Mouse (Mus musculus): ENCODE measurements around the gene Ap4s1. TPM values are rescaled to one million over a fixed set of nuclear protein-coding genes. Genes with fewer than 3 reads are reported as not detected.
"Not testable (repeated sequence)": the region's sequence is repeated elsewhere in the genome, so short reads cannot be mapped to it uniquely, and the experiment has no call there.

Ap4s1 gene
- polyA plus RNA-seq (2015; fragmentation: Nextera tagmentation; extraction: Ambion mirVana): 56.4 and 56.7 TPM in 2 replicates

DNA sequence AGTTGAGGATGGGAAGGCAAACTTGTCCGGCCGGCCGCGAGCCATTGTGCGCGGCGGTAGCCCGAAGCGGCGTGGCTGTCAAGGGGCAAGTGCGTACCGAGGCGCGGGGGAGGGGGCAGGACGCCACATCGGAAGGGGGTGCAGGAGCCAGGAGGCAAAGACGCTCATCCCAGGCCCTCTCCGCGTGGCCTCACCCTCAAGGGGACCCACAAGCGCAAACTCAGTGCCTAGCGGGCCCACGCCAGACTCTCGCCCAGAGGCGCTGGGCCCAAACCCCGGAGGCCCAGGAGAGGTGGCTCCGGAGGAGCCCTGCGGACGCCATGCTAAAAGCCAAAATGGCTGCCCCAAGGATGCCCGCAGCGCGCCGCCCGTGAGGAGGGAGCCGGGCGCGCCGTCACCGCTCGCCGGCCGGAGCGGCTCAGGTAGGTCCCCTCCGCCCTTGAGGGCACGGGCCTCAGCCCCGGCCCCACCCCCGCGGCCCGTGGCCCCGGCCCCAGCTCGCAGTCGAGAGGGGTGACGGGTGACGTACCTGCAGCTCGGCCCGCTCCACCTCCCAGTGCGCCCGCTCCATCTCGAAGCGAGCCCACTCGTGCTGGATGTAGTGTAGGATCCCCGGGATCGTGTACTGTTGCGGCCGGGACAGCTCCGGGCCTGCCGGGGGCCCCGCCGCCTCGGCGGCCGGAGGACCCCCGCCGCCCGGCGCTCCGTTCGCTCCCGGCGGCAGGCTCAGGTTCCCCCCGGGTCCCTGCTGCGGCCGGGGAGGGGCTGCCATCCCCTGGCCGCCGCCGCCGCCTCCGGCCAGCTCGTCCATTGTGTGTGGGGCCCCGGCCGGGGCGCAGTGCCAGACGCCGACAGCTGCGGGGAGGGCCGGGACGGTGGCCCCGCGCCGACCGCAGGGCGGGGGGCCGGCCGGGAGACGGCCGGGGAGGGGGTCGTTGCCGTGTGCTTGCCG, at the start of gene Ap4s1:
Gene Ap4s1, plus strand, starts transcription at position 141 of the 952 bp plus-strand sequence.
- ATAC-seq (ENCODE audit: low FRiP score, low read depth): peak; percentile 81
- Histone ChIP-seq H3K9me3 (no peaks in the 10 kb centered on the region), H3K4me3 (peak within 1 kb of the TSS; percentile 54), H3K27me3 (no peaks in the 10 kb centered on the region), H3K36me3 (no peaks in the 10 kb centered on the region), H3K27ac (replicated peaks) (peak within 1 kb of the TSS; percentile 99), H3K4me2 (peak within 1 kb of the TSS; percentile 75), H3K9ac (peak within 1 kb of the TSS; percentile 99), H3K4me1 (replicated peaks) (peaks cover 23% of the 10 kb centered on the region)
- WGBS: under 1% methylated on average over 92 of the region's 108 CpGs

DNA sequence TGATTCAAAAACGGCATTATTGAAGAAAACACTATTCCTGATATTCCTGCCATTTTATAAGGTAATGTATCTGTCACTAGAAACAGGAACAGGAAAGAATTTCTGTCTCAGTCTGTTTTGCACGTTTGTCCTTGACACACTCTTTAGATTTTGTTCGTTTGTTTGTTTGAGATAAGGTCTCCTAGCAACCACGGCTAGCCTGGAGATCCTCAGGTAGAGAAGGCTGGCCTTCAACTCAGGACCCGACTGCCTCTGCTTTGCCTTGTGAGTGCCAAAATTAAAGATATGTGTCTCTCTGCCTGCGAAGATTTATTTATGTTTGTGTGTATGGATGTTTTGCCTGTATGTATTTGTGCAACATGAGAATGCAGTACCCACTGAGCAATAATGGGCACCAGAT, 49.0 kb upstream of the Ap4s1 start:
- no peak for ATAC-seq (ENCODE audit: low FRiP score, low read depth)
- H3K27ac ChIP-seq (replicated peaks): no peak overlapping the region
- H3K27me3 ChIP-seq: no peaks in the 10 kb centered on the region
- 78% methylated on average over 6 of the region's 6 CpGs for WGBS
- H3K9ac ChIP-seq: no peak overlapping the region
- H3K4me3 ChIP-seq: no peak overlapping the region
- no peaks in the 10 kb centered on the region for H3K4me1 ChIP-seq (replicated peaks)
- H3K4me2 ChIP-seq: no peak overlapping the region
- peaks cover 1% of the 10 kb centered on the region; the same call in 1 of the 2 replicates for H3K36me3 ChIP-seq
- no peaks in the 10 kb centered on the region for H3K9me3 ChIP-seq

DNA sequence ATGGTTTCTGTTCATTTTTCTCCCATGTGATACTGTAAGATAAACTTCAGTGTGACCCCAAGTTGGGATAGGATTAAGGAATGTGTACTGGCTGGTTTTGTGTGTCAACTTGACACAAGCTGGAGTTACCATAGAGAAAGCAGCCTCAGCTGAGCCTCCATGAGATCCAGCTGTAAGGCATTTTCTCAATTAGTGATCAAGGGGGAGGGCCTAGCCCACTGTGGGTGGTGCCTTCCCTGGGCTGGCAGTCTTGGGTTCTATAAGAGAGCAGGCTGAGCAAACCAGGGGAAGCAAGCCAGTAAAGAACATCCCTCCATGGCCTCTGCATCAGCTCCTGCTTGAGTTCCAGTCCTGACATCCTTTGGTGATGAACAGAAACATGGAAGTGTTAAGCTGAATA, 41.4 kb upstream of the Ap4s1 start:
- H3K9me3 ChIP-seq; H3K4me1 ChIP-seq (replicated peaks); H3K27me3 ChIP-seq; H3K27ac ChIP-seq (replicated peaks); ATAC-seq (ENCODE audit: low FRiP score, low read depth); H3K4me3 ChIP-seq; H3K9ac ChIP-seq; H3K4me2 ChIP-seq: not testable (repeated sequence)
- H3K36me3 ChIP-seq: peaks cover 27% of the 10 kb centered on the region

DNA sequence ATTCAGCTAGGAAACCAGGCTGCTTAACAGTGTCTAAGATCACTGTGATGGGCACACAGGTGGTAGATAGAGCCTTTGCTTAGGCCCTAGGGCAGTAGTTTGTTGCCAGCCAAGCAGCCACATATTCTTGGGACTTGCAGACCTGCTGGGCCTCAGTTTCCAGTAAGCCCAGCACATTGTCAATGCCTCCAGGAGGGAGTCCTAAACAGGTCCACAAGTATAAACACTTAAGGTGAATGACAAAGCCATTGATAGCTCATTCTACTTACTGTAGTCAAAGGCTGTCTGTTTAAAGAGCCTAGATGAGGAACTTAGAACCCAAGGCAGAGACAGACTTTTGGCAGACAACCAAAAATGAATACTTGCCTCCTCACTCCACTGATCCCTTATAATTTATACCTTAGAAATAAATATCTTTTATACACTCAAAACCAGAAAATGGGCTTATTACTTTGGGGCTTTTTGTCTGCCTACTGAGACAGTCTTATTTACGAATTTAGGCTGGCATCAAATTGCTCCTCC, 34.8 kb upstream of the Ap4s1 start:
- peaks cover 8% of the 10 kb centered on the region; the same call in 1 of the 2 replicates for H3K36me3 ChIP-seq
- H3K9me3 ChIP-seq: no peaks in the 10 kb centered on the region
- ATAC-seq (ENCODE audit: low FRiP score, low read depth): no peak
- H3K9ac ChIP-seq: no peak overlapping the region
- H3K27ac ChIP-seq (replicated peaks): no peak overlapping the region
- WGBS: 81% methylated on average over 1 of the region's 1 CpGs
- no peak overlapping the region for H3K4me3 ChIP-seq
- H3K4me2 ChIP-seq: no peak overlapping the region
- no peaks in the 10 kb centered on the region for H3K4me1 ChIP-seq (replicated peaks)
- H3K27me3 ChIP-seq: no peaks in the 10 kb centered on the region

DNA sequence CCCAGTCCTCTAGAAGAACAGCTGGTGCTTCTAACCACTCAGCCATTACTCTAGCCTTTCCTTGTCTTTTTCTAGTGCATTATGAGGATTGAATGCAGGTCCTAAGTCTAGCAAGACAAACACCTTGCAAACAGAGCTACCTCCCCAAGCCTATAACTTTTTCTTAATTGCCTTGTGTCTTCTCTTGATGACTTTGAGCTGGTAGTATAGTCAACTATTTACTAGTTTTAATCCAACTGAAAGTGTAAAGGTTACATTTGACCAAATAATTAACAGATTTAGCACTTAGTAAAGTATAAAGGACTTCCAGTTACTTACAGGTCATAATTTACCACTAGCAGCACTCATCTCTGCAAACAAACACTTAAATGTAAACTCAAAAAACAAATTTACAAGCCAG, 27.8 kb upstream of the Ap4s1 start:
- no peak for ATAC-seq (ENCODE audit: low FRiP score, low read depth)
- no peaks in the 10 kb centered on the region for H3K27me3 ChIP-seq

DNA sequence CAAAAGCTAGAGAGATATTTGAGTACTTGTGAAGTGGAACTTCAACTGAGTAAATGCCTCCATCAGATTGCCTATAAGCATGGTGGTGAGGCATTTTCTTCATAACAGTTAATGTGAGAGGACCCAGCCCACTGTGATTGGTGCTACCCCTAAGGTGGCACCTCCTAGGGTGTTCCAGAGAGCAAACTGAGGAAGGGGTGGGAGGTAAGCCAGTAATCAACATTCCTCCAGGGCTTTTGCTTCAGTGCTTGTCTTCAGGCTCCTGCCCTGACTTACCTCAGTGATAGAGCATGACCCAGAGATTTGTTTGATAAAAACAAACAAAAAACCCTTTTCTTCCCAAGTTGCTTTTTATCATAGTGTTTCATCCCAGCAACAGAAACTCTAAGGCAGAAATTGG, 26.9 kb upstream of the Ap4s1 start:
- ATAC-seq (ENCODE audit: low FRiP score, low read depth): no peak
- no peak overlapping the region for H3K27ac ChIP-seq (replicated peaks)
- H3K9ac ChIP-seq: no peak overlapping the region
- no peak overlapping the region for H3K4me3 ChIP-seq
- H3K4me1 ChIP-seq (replicated peaks): no peaks in the 10 kb centered on the region
- H3K9me3 ChIP-seq: no peaks in the 10 kb centered on the region
- H3K36me3 ChIP-seq: no peaks in the 10 kb centered on the region
- H3K27me3 ChIP-seq: no peaks in the 10 kb centered on the region
- no peak overlapping the region for H3K4me2 ChIP-seq

More for the DNA sequence above, 27.8 kb upstream of the Ap4s1 start:
- Histone ChIP-seq H3K4me2 (no peak overlapping the region), H3K4me1 (replicated peaks) (no peaks in the 10 kb centered on the region), H3K9ac (no peak overlapping the region), H3K9me3 (no peaks in the 10 kb centered on the region), H3K4me3 (no peak overlapping the region), H3K27ac (replicated peaks) (no peak overlapping the region), H3K36me3 (no peaks in the 10 kb centered on the region)

DNA sequence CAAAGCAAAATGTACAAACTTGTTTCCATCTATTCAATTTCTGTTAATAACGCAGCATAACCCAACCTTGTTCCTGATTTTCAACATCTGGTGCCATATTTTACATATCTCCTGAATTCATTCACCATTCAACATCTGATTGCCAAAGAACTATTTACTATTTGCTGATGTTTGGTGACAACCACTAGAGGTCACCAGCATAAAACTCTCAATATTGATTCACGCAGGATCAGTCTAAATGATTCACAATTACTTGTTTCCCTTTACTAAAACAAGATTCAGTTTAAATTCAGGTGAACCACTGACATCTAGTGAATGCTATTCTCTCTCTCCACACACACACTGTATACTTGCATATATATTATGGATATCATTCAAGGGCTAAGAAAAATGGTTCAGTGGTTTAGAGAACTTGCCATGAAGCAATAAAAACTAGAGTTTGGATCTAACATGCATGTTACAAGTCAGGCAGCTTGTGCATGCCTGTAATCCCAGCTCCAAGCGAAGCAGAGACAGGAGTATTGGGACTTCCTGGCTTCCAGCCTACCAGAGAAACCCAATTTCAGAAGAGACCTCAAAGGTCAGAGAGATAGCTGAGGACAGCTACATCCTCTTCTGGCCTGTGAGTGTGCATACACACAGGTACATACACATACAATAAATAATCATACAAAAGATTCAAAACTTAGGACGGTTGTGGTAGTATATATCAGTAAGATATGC, 24.0 kb upstream of the Ap4s1 start:
- Histone ChIP-seq H3K4me3 (no peak overlapping the region), H3K27me3 (no peaks in the 10 kb centered on the region), H3K9me3 (no peaks in the 10 kb centered on the region), H3K27ac (replicated peaks) (no peak overlapping the region), H3K4me1 (replicated peaks) (no peaks in the 10 kb centered on the region), H3K36me3 (no peaks in the 10 kb centered on the region), H3K9ac (no peak overlapping the region), H3K4me2 (no peak overlapping the region)
- 73% methylated on average over 4 of the region's 4 CpGs for WGBS
- ATAC-seq (ENCODE audit: low FRiP score, low read depth): no peak

DNA sequence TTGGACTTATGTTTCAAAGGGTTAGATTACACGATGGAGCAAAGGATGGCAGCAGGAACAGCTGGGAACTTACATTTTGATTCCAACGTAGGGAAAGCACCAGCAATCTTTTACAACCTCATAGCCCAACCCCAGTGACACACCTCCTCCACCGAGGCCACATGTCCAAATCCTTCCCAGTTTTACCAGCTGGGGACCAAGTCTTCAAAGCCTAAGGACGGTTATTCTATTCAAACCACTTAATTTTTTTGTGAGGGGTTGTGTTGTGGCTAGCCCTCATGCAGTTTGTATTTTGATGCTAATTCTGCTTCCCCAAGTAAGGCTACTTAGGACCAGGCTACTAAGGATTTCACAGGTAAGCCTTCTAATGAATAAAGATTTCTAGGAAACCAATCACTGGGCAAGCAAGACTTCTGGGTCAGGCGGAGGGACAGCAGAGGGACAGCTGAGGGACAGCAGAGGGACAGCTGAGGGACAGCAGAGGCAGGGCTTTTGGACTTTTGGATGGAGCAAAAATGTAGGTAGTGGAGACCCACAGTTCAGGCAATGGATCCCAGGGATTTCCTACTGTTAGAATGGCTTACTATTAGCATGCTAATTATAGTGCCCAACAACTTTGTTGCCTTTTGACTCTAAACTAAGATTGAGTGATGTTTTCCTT, 19.5 kb upstream of the Ap4s1 start:
- no peak for ATAC-seq (ENCODE audit: low FRiP score, low read depth)
- 27% methylated on average over 5 of the region's 5 CpGs for WGBS
- Histone ChIP-seq H3K9me3 (no peaks in the 10 kb centered on the region), H3K9ac (no peak overlapping the region), H3K4me3 (no peak overlapping the region), H3K4me1 (replicated peaks) (peaks cover 5% of the 10 kb centered on the region; the same call in 1 of the 2 replicates), H3K36me3 (no peaks in the 10 kb centered on the region), H3K4me2 (no peak overlapping the region), H3K27me3 (no peaks in the 10 kb centered on the region), H3K27ac (replicated peaks) (no peak overlapping the region)

DNA sequence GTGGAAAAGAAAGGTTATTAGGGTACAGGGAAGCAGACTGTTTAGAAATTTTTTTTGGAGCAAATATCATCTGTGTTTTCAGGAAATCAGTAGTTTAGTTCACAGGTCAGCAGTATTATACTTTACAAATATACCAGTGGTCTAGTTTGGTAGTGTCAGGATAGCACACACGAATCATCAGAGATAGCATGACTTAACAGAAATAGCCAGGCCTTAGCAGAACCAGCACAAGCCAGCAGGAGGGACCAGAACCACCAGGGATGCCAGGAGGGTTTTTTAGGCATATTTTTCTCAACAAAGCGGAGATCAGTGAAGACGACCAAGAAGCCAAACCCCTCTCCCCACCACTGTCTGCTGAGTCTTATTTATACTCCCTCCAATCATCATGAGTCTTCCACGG, 17.6 kb upstream of the Ap4s1 start:
- Histone ChIP-seq H3K36me3 (no peaks in the 10 kb centered on the region), H3K27ac (replicated peaks) (no peak overlapping the region), H3K4me2 (no peak overlapping the region), H3K9me3 (no peaks in the 10 kb centered on the region), H3K9ac (no peak overlapping the region), H3K4me3 (no peak overlapping the region), H3K27me3 (no peaks in the 10 kb centered on the region), H3K4me1 (replicated peaks) (peaks cover 5% of the 10 kb centered on the region; the same call in 1 of the 2 replicates)
- no peak for ATAC-seq (ENCODE audit: low FRiP score, low read depth)
- WGBS: 65% methylated on average over 4 of the region's 4 CpGs

DNA sequence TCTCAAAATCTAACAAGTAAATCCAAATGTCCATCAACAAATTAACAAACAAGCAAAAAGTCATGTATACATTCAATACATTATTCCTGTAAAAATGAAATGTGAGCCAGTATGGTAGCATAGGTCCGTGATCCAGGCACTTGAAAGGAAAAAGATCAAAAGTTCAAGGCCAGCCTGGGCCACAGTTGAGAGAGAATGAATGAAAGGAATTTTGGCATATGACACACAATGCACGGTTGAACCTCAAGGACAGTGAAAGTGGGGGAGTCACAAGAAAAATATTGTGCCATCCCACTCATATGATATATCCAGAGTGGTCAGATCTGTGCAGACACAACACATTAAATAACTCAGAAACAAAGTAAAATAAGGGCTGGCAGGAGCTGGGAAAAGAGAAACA, 14.4 kb upstream of the Ap4s1 start:
- Histone ChIP-seq H3K9ac (no peak overlapping the region), H3K36me3 (no peaks in the 10 kb centered on the region), H3K4me1 (replicated peaks) (peaks cover 12% of the 10 kb centered on the region; the same call in 1 of the 2 replicates), H3K4me3 (no peak overlapping the region), H3K9me3 (no peaks in the 10 kb centered on the region), H3K4me2 (no peak overlapping the region), H3K27me3 (no peaks in the 10 kb centered on the region), H3K27ac (replicated peaks) (no peak overlapping the region)
- 74% methylated on average over 2 of the region's 2 CpGs for WGBS
- ATAC-seq (ENCODE audit: low FRiP score, low read depth): no peak

DNA sequence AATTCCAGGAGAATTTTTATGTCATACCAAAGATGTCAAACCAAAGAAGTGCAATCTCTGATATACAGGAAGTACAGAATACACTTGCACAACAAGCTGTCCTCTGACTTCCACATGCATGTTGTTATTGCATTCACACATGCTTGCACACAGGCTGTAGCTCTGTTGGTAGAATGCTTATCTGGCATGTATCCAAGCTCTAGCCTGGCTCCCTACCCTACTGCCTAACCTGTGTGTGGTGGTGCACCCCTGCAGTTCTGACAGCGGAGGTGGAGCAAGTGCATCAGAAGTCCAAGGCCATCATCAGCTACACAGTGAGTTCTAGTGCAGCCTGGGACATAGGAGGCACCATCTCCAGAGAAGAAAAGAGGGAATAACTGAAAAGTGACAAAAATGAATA, 12.0 kb upstream of the Ap4s1 start:
- Histone ChIP-seq H3K27ac (replicated peaks) (no peak overlapping the region), H3K4me3 (no peak overlapping the region), H3K4me1 (replicated peaks) (peaks cover 7% of the 10 kb centered on the region; the same call in 1 of the 2 replicates), H3K27me3 (no peaks in the 10 kb centered on the region), H3K9ac (no peak overlapping the region), H3K4me2 (no peak overlapping the region), H3K36me3 (no peaks in the 10 kb centered on the region), H3K9me3 (no peaks in the 10 kb centered on the region)
- ATAC-seq (ENCODE audit: low FRiP score, low read depth): 0 out of 2 replicates have a peak, but pooled peaks have one; percentile 37
- WGBS: 40% methylated on average over 1 of the region's 1 CpGs

DNA sequence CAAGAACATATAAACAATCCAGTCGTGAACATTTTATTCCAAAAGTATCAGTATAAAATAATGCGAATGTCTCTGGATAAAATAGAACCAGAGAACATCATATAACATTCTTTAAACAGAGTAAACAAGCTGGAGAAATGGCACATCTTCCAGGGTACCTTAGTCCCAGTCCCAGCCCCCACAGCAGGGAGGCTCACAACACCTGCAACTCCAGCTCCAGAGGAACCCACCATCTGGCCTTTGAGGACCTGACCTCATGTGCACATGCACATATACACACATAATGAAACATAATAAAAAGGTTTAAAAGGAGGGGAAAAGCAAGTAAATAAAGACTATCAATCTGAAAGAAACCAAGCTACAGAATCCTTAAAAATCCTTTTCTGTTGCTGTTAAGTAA, 2.3 kb upstream of the Ap4s1 start:
- 89% methylated on average over 2 of the region's 2 CpGs for WGBS
- H3K27me3 ChIP-seq: no peaks in the 10 kb centered on the region
- H3K9ac ChIP-seq: no peak overlapping the region
- no peak overlapping the region for H3K4me3 ChIP-seq
- no peaks in the 10 kb centered on the region for H3K9me3 ChIP-seq
- H3K4me1 ChIP-seq (replicated peaks): peaks cover 23% of the 10 kb centered on the region
- H3K4me2 ChIP-seq: no peak overlapping the region
- H3K36me3 ChIP-seq: no peaks in the 10 kb centered on the region
- no peak overlapping the region for H3K27ac ChIP-seq (replicated peaks)
- ATAC-seq (ENCODE audit: low FRiP score, low read depth): no peak

Measured in hindbrain, embryonic 15.5 days (tissue).